Mouse (Mus musculus): ENCODE measurements around the gene Cchcr1.

DNA sequence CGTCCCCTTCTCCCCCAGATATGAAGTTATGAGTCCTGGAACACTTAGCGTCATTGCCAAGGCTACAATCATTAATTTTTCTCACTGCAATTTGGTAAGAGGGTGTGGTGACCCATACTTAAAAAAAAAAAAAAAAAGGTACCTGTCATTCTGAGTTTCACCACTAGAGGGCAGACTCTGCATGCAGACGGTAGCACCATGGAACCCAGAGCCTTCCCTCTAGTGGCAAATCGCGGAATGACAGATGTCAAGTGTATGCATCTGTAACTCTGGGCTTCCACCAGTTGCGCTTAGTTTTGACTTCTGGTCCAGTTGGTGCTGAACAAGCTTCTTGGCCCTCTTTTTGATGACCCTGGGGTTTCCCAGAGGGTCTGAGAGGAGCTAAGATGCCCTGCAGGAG is 61.3 kb downstream of the Cchcr1 start:
- peak; percentile 100 for TF ChIP-seq CTCF (IDR thresholded peaks at IDR 0.05; ENCODE audit: low read depth)
- no peak for TF ChIP-seq EP300 (IDR thresholded peaks at IDR 0.05; ENCODE audit: low read depth)
